Mouse (Mus musculus): ENCODE data around the gene Prune2. TPM values are rescaled to one million over a fixed set of nuclear protein-coding genes. Genes with fewer than 3 reads are reported as not detected.

Gene Prune2
- polyA plus RNA-seq, 1 experiment = 14.3 TPM

DNA sequence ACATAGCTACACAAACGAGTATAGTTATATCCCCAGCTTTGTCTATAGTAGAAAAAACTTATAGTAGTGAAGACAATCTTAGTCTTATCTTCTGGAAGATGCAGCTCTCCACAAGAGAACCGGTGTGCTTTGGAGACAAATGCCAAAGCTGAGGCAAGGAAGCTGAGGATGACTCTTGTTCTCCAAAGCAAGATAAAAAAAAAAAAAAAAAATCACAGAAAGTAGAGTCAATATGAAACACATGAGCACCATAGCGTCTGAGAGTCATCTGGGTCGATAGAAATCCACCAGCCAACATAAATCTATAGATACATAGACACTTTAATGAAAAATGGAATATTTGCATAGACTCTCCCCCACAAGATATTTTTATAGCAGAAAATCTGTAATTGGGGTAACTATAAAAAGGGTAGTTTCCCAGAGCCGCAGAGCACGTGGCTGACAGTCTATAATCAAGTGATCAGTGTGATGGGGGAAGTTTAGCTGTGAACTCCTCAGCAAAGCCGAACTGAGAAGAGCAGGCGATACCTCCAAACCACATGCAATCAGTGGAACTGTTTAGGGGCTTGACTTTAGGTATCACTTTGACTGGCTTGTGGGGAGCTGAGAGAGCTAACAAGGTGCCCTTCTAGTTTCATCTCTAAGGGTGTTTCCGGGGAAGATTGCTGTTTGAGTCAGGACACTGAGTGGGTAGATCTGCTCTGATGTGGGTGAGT lies 308.7 kb downstream of the Prune2 start:
- Histone ChIP-seq H3K4me3 (ENCODE audit: insufficient read depth, low read depth, low read length) (no peak overlapping the region), H3K4me1 (ENCODE audit: control insufficient read depth, insufficient read depth, insufficient read length, low read length) (0 out of 2 replicates have a peak, but pooled peaks cover 2% of the 10 kb centered on the region), H3K27ac (replicated peaks; ENCODE audit: low read depth, low read length) (peak overlapping the region; percentile 11; the same call in 1 of the 2 replicates)

DNA sequence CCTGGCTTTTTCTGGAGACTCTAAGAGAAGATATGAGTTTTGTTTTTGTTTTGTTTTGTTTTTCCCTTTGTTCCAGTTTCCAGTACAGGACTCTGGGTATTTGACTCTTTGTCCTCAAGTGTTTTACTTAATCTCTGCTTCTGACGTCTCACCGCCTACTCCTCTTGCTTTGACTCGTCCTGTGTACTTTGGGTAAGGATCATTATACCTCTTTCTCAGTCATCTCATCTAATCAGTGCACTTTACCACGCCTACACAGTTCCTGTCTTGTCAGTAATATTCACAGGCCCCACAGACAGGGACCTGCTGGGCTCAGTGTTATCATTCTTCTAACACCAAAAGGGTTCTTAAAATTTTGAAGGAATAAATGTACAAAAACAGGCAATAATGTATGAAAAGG lies 312.8 kb downstream of the Prune2 start:
- Histone ChIP-seq H3K4me3 (ENCODE audit: insufficient read depth, low read depth, low read length) (no peak overlapping the region), H3K27ac (replicated peaks; ENCODE audit: low read depth, low read length) (no peak overlapping the region), H3K4me1 (ENCODE audit: control insufficient read depth, insufficient read depth, insufficient read length, low read length) (no peaks in the 10 kb centered on the region)

DNA sequence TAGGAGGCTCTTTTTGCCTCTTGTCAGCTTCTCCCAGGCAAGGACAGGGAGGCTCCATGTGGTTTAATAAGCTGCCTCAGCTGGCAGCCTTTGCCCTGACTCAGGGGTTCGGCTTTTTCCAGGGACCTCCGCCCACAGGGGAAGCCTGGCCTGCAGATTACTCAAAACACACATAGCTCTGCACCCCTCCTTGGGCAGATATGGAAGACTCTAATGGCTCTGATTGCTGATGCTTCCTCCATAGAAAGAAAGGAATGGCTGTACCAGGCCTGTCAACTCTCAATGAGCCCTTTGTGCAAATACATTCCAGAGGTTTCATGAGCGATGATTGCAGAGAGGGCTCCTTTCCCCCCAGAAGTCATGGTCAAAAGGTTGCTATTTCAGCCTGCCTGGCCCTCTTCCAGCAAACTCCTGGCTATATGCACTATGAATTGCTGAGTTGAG lies 315.3 kb downstream of the Prune2 start:
- no peaks in the 10 kb centered on the region for H3K4me1 ChIP-seq (ENCODE audit: control insufficient read depth, insufficient read depth, insufficient read length, low read length)
- H3K27ac ChIP-seq (replicated peaks; ENCODE audit: low read depth, low read length) = no peak overlapping the region
- H3K4me3 ChIP-seq (ENCODE audit: insufficient read depth, low read depth, low read length) = no peak overlapping the region

DNA sequence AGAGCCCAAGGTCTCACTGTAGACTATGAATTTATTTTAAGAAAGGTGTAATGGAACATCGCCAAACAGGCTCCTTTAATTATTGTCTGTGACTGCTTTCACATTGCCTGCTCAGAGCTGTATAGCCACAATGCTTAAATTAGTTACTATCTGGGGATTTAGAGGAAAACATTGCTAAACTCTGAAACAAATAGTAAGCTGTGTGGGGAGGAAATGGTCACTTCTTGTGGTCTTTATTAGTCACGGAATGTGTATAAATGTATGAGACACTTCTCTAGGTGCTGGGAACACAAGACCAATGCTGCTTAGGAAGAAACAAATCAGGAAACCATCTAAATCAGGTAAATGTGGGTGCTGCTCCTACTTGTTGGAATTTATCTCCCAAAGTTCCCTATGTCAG lies 317.1 kb downstream of the Prune2 start:
- H3K4me3 ChIP-seq (ENCODE audit: insufficient read depth, low read depth, low read length) = no peak overlapping the region
- H3K27ac ChIP-seq (replicated peaks; ENCODE audit: low read depth, low read length) = no peak overlapping the region

More for the DNA sequence above, 317.1 kb downstream of the Prune2 start:
- H3K4me1 ChIP-seq (ENCODE audit: control insufficient read depth, insufficient read depth, insufficient read length, low read length) = no peaks in the 10 kb centered on the region

Other genes with a start within 250 kb of the Prune2 start
- gene Vps13a, start 175.2 kb upstream of the Prune2 start, polyA plus RNA-seq (2012; ENCODE audit: insufficient read depth, insufficient read length, missing spikeins) = 26.2 and 39.0 TPM in 2 replicates
- not detected in 2 replicates for gene Foxb2, start 82.3 kb upstream of the Prune2 start, polyA plus RNA-seq (2012; ENCODE audit: insufficient read depth, insufficient read length, missing spikeins)

Data from brown adipose tissue, adult 24 weeks (tissue).